Mouse (Mus musculus) thymus, postnatal 36 days (tissue): Measurements from ENCODE around the gene Prtn3.
"Not testable (repeated sequence)": the region's sequence is repeated elsewhere in the genome, so short reads cannot be mapped to it uniquely, and the experiment has no call there.

Experiments
- DNase-seq, 2 experiments: peaks; one replicate each; pipeline ENCODE4 v3.0.0; 2022; ENCODE audit warnings: mixed read lengths in 2 of 2

Prtn3 gene

GRCm38 (mm10) chr10:79877757-79878156 is 3.5 kb downstream of the Prtn3 start:
- DNase-seq, result no peak

GRCm38 (mm10) chr10:79879527-79879926 is 5.3 kb downstream of the Prtn3 start:
- DNase-seq, result no peak

- peak in 1 of 2 experiments; percentile 20 for DNase-seq
Measured at GRCm38 (mm10) chr10:79880721-79881120, 6.4 kb downstream of the Prtn3 start.

- no peak for DNase-seq
Measured at GRCm38 (mm10) chr10:79881981-79882380, 7.7 kb downstream of the Prtn3 start.

GRCm38 (mm10) chr10:79883297-79884084 is 9.2 kb downstream of the Prtn3 start:
- peak; percentile 64 to 68 for DNase-seq

GRCm38 (mm10) chr10:79884446-79884845 is 10.2 kb downstream of the Prtn3 start:
- no peak for DNase-seq

- not testable (repeated sequence) for DNase-seq
Measured at GRCm38 (mm10) chr10:79884938-79885337, 10.7 kb downstream of the Prtn3 start.

- no peak for DNase-seq
Measured at GRCm38 (mm10) chr10:79886054-79886453, 11.8 kb downstream of the Prtn3 start, which contains the start of gene Elane. Elane (plus strand) TSS chr10:79886247.

- no peak for DNase-seq
Measured at GRCm38 (mm10) chr10:79886611-79887010, 12.3 kb downstream of the Prtn3 start.

- DNase-seq, result no peak
Measured at GRCm38 (mm10) chr10:79889386-79889785, 15.1 kb downstream of the Prtn3 start.

GRCm38 (mm10) chr10:79890670-79891069 is 16.4 kb downstream of the Prtn3 start, which contains the start of gene Cfd:
Cfd (plus strand) TSS chr10:79890853.
- no peak for DNase-seq

- peak; percentile 82 to 84 for DNase-seq
Measured at GRCm38 (mm10) chr10:79892451-79893118, 18.3 kb downstream of the Prtn3 start.

GRCm38 (mm10) chr10:79896306-79896705 is 22.0 kb downstream of the Prtn3 start:
- no peak for DNase-seq

GRCm38 (mm10) chr10:79896814-79897213 is 22.5 kb downstream of the Prtn3 start:
- no peak for DNase-seq

- no peak for DNase-seq
Measured at GRCm38 (mm10) chr10:79897316-79898245, 23.3 kb downstream of the Prtn3 start.

- DNase-seq, result no peak
Measured at GRCm38 (mm10) chr10:79900951-79901410, 26.7 kb downstream of the Prtn3 start.

GRCm38 (mm10) chr10:79906712-79907111 is 32.4 kb downstream of the Prtn3 start:
- DNase-seq, result no peak

- DNase-seq, result no peak
Measured at GRCm38 (mm10) chr10:79907415-79907814, 33.1 kb downstream of the Prtn3 start.

GRCm38 (mm10) chr10:79908167-79909091 is 34.2 kb downstream of the Prtn3 start, which contains the start of gene Med16:
Med16 (minus strand) TSS chr10:79908923.
- DNase-seq, result peak; percentile 98 to 99

GRCm38 (mm10) chr10:79909092-79909922 is 35.0 kb downstream of the Prtn3 start:
- no peak for DNase-seq

- no peak for DNase-seq
Measured at GRCm38 (mm10) chr10:79910556-79910955, 36.3 kb downstream of the Prtn3 start, which contains the start of gene Gm26602. Gm26602 (plus strand) TSS chr10:79910856.
